Mouse (Mus musculus) brain, embryonic 18.5 days (tissue): ENCODE measurements around the gene Hk1.
A peak's percentile ranks its signal among the peaks of the same experiment; 100 is the strongest.
"Not testable (repeated sequence)": the region's sequence is repeated elsewhere in the genome, so short reads cannot be mapped to it uniquely, and the experiment has no call there.

Experiments
- DNase-seq: peaks from one replicate; pipeline ENCODE4 v3.0.0-alpha.2; 2012; ENCODE audit warnings: low read depth, low spot score

Hk1 gene

GRCm38 (mm10) chr10:62341956-62342355 lies 37.8 kb downstream of the Hk1 start:
- DNase-seq: no peak

- no peak for DNase-seq
These were observed 38.7 kb downstream of the Hk1 start for GRCm38 (mm10) chr10:62340991-62341390.

GRCm38 (mm10) chr10:62340095-62340731 lies 39.5 kb downstream of the Hk1 start:
- peak; percentile 88 for DNase-seq

- DNase-seq: no peak
These were observed 40.3 kb downstream of the Hk1 start for GRCm38 (mm10) chr10:62339211-62340094.

GRCm38 (mm10) chr10:62338626-62339025 lies 41.1 kb downstream of the Hk1 start:
- DNase-seq: no peak

- DNase-seq: no peak
These were observed 41.5 kb downstream of the Hk1 start for GRCm38 (mm10) chr10:62338176-62338575.

GRCm38 (mm10) chr10:62336601-62337578 lies 42.8 kb downstream of the Hk1 start:
- DNase-seq: no peak

GRCm38 (mm10) chr10:62335423-62335776 lies 44.3 kb downstream of the Hk1 start:
- DNase-seq: no peak

- no peak for DNase-seq
These were observed 44.9 kb downstream of the Hk1 start for GRCm38 (mm10) chr10:62334686-62335422.

- DNase-seq: no peak
These were observed 46.4 kb downstream of the Hk1 start for GRCm38 (mm10) chr10:62333269-62333668.

- DNase-seq: no peak
These were observed 47.2 kb downstream of the Hk1 start for GRCm38 (mm10) chr10:62332514-62332913.

GRCm38 (mm10) chr10:62331771-62332170 lies 47.9 kb downstream of the Hk1 start:
- no peak for DNase-seq

GRCm38 (mm10) chr10:62331296-62331695 lies 48.4 kb downstream of the Hk1 start:
- DNase-seq: no peak

- DNase-seq: no peak
These were observed 49.9 kb downstream of the Hk1 start for GRCm38 (mm10) chr10:62329846-62330245.

GRCm38 (mm10) chr10:62328886-62329412 lies 50.8 kb downstream of the Hk1 start:
- no peak for DNase-seq

- no peak for DNase-seq
These were observed 52.0 kb downstream of the Hk1 start for GRCm38 (mm10) chr10:62327572-62328317.

- DNase-seq: no peak
These were observed 52.7 kb downstream of the Hk1 start for GRCm38 (mm10) chr10:62326818-62327571.

GRCm38 (mm10) chr10:62326002-62326401 lies 53.7 kb downstream of the Hk1 start:
- no peak for DNase-seq

GRCm38 (mm10) chr10:62322821-62323220 lies 56.9 kb downstream of the Hk1 start:
- not testable (repeated sequence) for DNase-seq
